Mouse (Mus musculus): ENCODE data around the gene Mss51.

Mss51 gene

GRCm38 (mm10) chr14:20496603-20497002, at the start of gene Mss51:
TSS of gene Mss51 (minus strand) at chr14:20496901.
- no peak for DNase-seq (ENCODE audit: low spot score in 2 of 2)

- DNase-seq (ENCODE audit: low spot score in 2 of 2), result peak; percentile 73 to 81
These were observed 49.7 kb upstream of the Mss51 start, which contains the start of gene Ppp3cb for GRCm38 (mm10) chr14:20546415-20546814. TSS of gene Ppp3cb (minus strand) at chr14:20546573.

- peak; percentile 85 for DNase-seq (ENCODE audit: low spot score in 2 of 2)
These were observed 49.0 kb upstream of the Mss51 start for GRCm38 (mm10) chr14:20545529-20546331.

GRCm38 (mm10) chr14:20544467-20545411, 48.0 kb upstream of the Mss51 start:
- no peak for DNase-seq (ENCODE audit: low spot score in 2 of 2)

- no peak for DNase-seq (ENCODE audit: low spot score in 2 of 2)
These were observed 32.9 kb upstream of the Mss51 start for GRCm38 (mm10) chr14:20529643-20530042.

- DNase-seq (ENCODE audit: low spot score in 2 of 2), result no peak
These were observed 23.5 kb upstream of the Mss51 start for GRCm38 (mm10) chr14:20520179-20520578.

GRCm38 (mm10) chr14:20508424-20508823, 11.7 kb upstream of the Mss51 start:
- no peak for DNase-seq (ENCODE audit: low spot score in 2 of 2)

- DNase-seq (ENCODE audit: low spot score in 2 of 2), result no peak
These were observed 6.3 kb upstream of the Mss51 start for GRCm38 (mm10) chr14:20502966-20503365.

GRCm38 (mm10) chr14:20499982-20500381, 3.3 kb upstream of the Mss51 start:
- no peak for DNase-seq (ENCODE audit: low spot score in 2 of 2)

- no peak for DNase-seq (ENCODE audit: low spot score in 2 of 2)
These were observed 10.7 kb downstream of the Mss51 start for GRCm38 (mm10) chr14:20486031-20486430.

- no peak for DNase-seq (ENCODE audit: low spot score in 2 of 2)
These were observed 14.5 kb downstream of the Mss51 start for GRCm38 (mm10) chr14:20482051-20482751.

- no peak for DNase-seq (ENCODE audit: low spot score in 2 of 2)
These were observed 15.5 kb downstream of the Mss51 start for GRCm38 (mm10) chr14:20481211-20481610.

- no peak for DNase-seq (ENCODE audit: low spot score in 2 of 2)
These were observed 16.5 kb downstream of the Mss51 start for GRCm38 (mm10) chr14:20480195-20480579.

- DNase-seq (ENCODE audit: low spot score in 2 of 2), result peak; percentile 54 to 66
These were observed 17.2 kb downstream of the Mss51 start, which contains the start of gene Anxa7 for GRCm38 (mm10) chr14:20479291-20480194. TSS of gene Anxa7 (minus strand) at chr14:20480133.

- DNase-seq (ENCODE audit: low spot score in 2 of 2), result no peak
These were observed 17.9 kb downstream of the Mss51 start for GRCm38 (mm10) chr14:20478801-20479200.

- peak in 1 of 2 experiments; percentile 13 for DNase-seq (ENCODE audit: low spot score in 2 of 2)
These were observed 18.3 kb downstream of the Mss51 start for GRCm38 (mm10) chr14:20478385-20478784.

- DNase-seq (ENCODE audit: low spot score in 2 of 2), result no peak
These were observed 19.3 kb downstream of the Mss51 start for GRCm38 (mm10) chr14:20477261-20478025.

GRCm38 (mm10) chr14:20460216-20460615, 36.5 kb downstream of the Mss51 start:
- DNase-seq (ENCODE audit: low spot score in 2 of 2), result no peak

- no peak for DNase-seq (ENCODE audit: low spot score in 2 of 2)
These were observed 38.3 kb downstream of the Mss51 start for GRCm38 (mm10) chr14:20458378-20458777.

GRCm38 (mm10) chr14:20452929-20453328, 43.8 kb downstream of the Mss51 start:
- DNase-seq (ENCODE audit: low spot score in 2 of 2), result no peak

All from thymus, postnatal 10 days (tissue).